Mouse (Mus musculus): ENCODE data around the gene Kcnab1.

Kcnab1 gene

GRCm38 (mm10) chr3:65108945-65109921, at the start of gene Kcnab1:
Gene Kcnab1, plus strand, starts transcription at chr3:65109384.
- DNase-seq: peak; percentile 74 to 79

- DNase-seq: no peak
Observed at GRCm38 (mm10) chr3:65088295-65088694, 20.9 kb upstream of the Kcnab1 start.

- DNase-seq: no peak
Observed at GRCm38 (mm10) chr3:65104117-65104516, 5.1 kb upstream of the Kcnab1 start.

- DNase-seq: peak in 1 of 2 experiments; percentile 42
Observed at GRCm38 (mm10) chr3:65110190-65110589, 1.0 kb downstream of the Kcnab1 start.

GRCm38 (mm10) chr3:65111176-65111575, 2.0 kb downstream of the Kcnab1 start:
- no peak for DNase-seq

GRCm38 (mm10) chr3:65115164-65115563, 6.0 kb downstream of the Kcnab1 start:
- DNase-seq: no peak

GRCm38 (mm10) chr3:65116958-65117357, 7.8 kb downstream of the Kcnab1 start:
- peak; percentile 57 to 60 for DNase-seq

GRCm38 (mm10) chr3:65117365-65117764, 8.2 kb downstream of the Kcnab1 start:
- peak in 1 of 2 experiments; percentile 32 for DNase-seq

- peak; percentile 87 to 93 for DNase-seq
Observed at GRCm38 (mm10) chr3:65124975-65125374, 15.8 kb downstream of the Kcnab1 start.

- DNase-seq: no peak
Observed at GRCm38 (mm10) chr3:65129625-65130024, 20.4 kb downstream of the Kcnab1 start.

GRCm38 (mm10) chr3:65134931-65135330, 25.7 kb downstream of the Kcnab1 start:
- no peak for DNase-seq

- DNase-seq: no peak
Observed at GRCm38 (mm10) chr3:65136897-65137296, 27.7 kb downstream of the Kcnab1 start.

- no peak for DNase-seq
Observed at GRCm38 (mm10) chr3:65138739-65139138, 29.6 kb downstream of the Kcnab1 start.

GRCm38 (mm10) chr3:65145152-65145551, 36.0 kb downstream of the Kcnab1 start:
- no peak for DNase-seq

- no peak for DNase-seq
Observed at GRCm38 (mm10) chr3:65151808-65152207, 42.6 kb downstream of the Kcnab1 start.

- DNase-seq: no peak
Observed at GRCm38 (mm10) chr3:65172964-65173363, 63.8 kb downstream of the Kcnab1 start.

GRCm38 (mm10) chr3:65174564-65174963, 65.4 kb downstream of the Kcnab1 start:
- peak; percentile 64 to 75 for DNase-seq

- DNase-seq: peak; percentile 19 to 23
Observed at GRCm38 (mm10) chr3:65175819-65176218, 66.6 kb downstream of the Kcnab1 start.

- DNase-seq: peak; percentile 27 to 28
Observed at GRCm38 (mm10) chr3:65176846-65177245, 67.7 kb downstream of the Kcnab1 start.

- no peak for DNase-seq
Observed at GRCm38 (mm10) chr3:65187833-65188698, 78.9 kb downstream of the Kcnab1 start.

GRCm38 (mm10) chr3:65200611-65201010, 91.4 kb downstream of the Kcnab1 start:
- no peak for DNase-seq

- DNase-seq: no peak
Observed at GRCm38 (mm10) chr3:65203361-65204117, 94.4 kb downstream of the Kcnab1 start.

All from cerebellum, adult 18-20 months (tissue).